Mouse (Mus musculus): ENCODE data around the gene Cd300lg.

- TF ChIP-seq POLR2A (IDR thresholded peaks at IDR 0.05; ENCODE audit: insufficient read length, low read depth) (no peak), SRF (IDR thresholded peaks at IDR 0.05; ENCODE audit: control insufficient read depth, insufficient read length, low read depth) (no peak), MAX (IDR thresholded peaks at IDR 0.05; ENCODE audit: low read depth) (no peak)
These were observed 8.2 kb upstream of the Cd300lg start for GRCm38 (mm10) chr11:102033055-102033591.

Measured in myocyte (in vitro differentiated cells).